In the genomic region with DNA sequence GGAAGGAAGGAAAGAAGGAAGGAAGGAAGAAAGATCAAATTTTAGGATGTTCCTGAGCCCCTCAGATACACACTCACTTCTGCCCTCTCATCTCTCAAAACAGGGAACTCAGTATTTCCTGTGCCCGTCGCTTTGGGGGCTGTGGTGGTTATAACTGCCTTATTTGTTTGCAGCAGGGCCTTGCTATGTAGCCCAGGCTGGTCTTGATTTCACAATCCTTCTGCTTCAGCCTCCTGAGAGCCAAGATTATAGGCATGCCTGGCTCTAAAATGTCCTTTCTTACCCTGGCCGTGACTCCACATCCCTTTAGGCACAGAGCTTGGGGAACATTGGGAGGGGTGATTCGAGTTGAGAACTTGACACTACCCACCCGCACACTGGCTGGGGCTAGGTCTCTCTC, we compare ENCODE assay signal across 21 mouse cellular contexts. TPM values are rescaled to one million over a fixed set of nuclear protein-coding genes. Genes with fewer than 3 reads are reported as not detected.
A peak's percentile ranks its signal among the peaks of the same experiment; 100 is the strongest.
DNase-seq lines count a peak whose midpoint lies in the region; ATAC-seq and TF ChIP-seq lines count a peak whose summit lies in the region.
"Had no signal": no experiment of that assay in that cellular context is flagged by ENCODE, and none has a peak within 500 bp of the region (broad histone marks: within the 10 kb centered on the region; RNA-seq: fewer than 3 reads in every experiment).

No protein-coding gene starts in this region.

- 71% methylated on average over 5 of the region's 5 CpGs for WGBS in hindbrain, embryonic 16.5 days
- 66% methylated on average over 5 of the region's 5 CpGs for WGBS in hindbrain, embryonic 13.5 days
- 50% methylated on average over 5 of the region's 5 CpGs for WGBS in liver, embryonic 11.5 days
- 52% methylated on average over 5 of the region's 5 CpGs for WGBS in thymus, adult 2 months

- H3K9me3 ChIP-seq in hindbrain, embryonic 16.5 days (ENCODE audit: control insufficient read depth, low read length) = no peaks in the 10 kb centered on the region
- H3K9me3 ChIP-seq in hindbrain, embryonic 13.5 days = no peaks in the 10 kb centered on the region
- H3K9me3 ChIP-seq in liver, embryonic 11.5 days (ENCODE audit: control insufficient read depth, low read length) = no peaks in the 10 kb centered on the region
- H3K9me3 ChIP-seq: heart, embryonic 12.5 days; hindbrain, embryonic 15.5 days; midbrain, embryonic 10.5 days had no signal

- no peak for TF ChIP-seq POLR2A in thymus, adult 2 months (IDR thresholded peaks at IDR 0.05; ENCODE audit: control insufficient read depth, extremely low read depth, insufficient read depth, low read length, poor library complexity)

- peak; percentile 45 for DNase-seq in MEL-GATA-1-ER (ENCODE audit: extremely low read depth, low read depth)
- DNase-seq in liver, embryonic 11.5 days (ENCODE audit: low spot score) = no peak
- no peak for DNase-seq in heart, postnatal 10 days
- DNase-seq in thymus, adult 2 months = no peak
- DNase-seq in kidney, postnatal 36 days = no peak
- DNase-seq: adrenal gland, postnatal 10 days; gastrocnemius, adult 2 months; heart, adult 11 months; right cerebral cortex, postnatal 4 days had no signal

- H3K9ac ChIP-seq in hindbrain, embryonic 16.5 days (ENCODE audit: low read depth, low read length) = no peak overlapping the region
- no peak overlapping the region for H3K9ac ChIP-seq in hindbrain, embryonic 13.5 days
- no peak overlapping the region for H3K9ac ChIP-seq in liver, embryonic 11.5 days (ENCODE audit: low read depth, low read length)
- H3K9ac ChIP-seq: heart, embryonic 12.5 days; hindbrain, embryonic 15.5 days; lung, embryonic 14.5 days had no signal

- TF ChIP-seq CTCF in thymus, adult 2 months (IDR thresholded peaks at IDR 0.05; ENCODE audit: borderline replicate concordance, control insufficient read depth, extremely low read depth, insufficient read depth, low read length, poor library complexity) = no peak

- peaks cover 10% of the 10 kb centered on the region for H3K4me1 ChIP-seq in hindbrain, embryonic 16.5 days (ENCODE audit: control insufficient read depth, insufficient read depth, low read depth, low read length)
- H3K4me1 ChIP-seq in hindbrain, embryonic 13.5 days (replicated peaks) = peaks cover 18% of the 10 kb centered on the region
- no peaks in the 10 kb centered on the region for H3K4me1 ChIP-seq in liver, embryonic 11.5 days (replicated peaks; ENCODE audit: control insufficient read depth, insufficient read depth, low read length)
- no peaks in the 10 kb centered on the region for H3K4me1 ChIP-seq in thymus, adult 2 months (replicated peaks; ENCODE audit: control insufficient read depth, insufficient read depth, low read length)

- H3K27ac ChIP-seq in hindbrain, embryonic 16.5 days (ENCODE audit: low read depth, low read length) = no peak overlapping the region
- no peak overlapping the region for H3K27ac ChIP-seq in hindbrain, embryonic 13.5 days
- H3K27ac ChIP-seq in liver, embryonic 11.5 days (ENCODE audit: low read depth, low read length) = no peak overlapping the region
- H3K27ac ChIP-seq in thymus, adult 2 months (ENCODE audit: control insufficient read depth, insufficient read depth, low read length) = no peak overlapping the region
- H3K27ac ChIP-seq: gastrocnemius, adult 2 months; hindbrain, embryonic 15.5 days; midbrain, embryonic 10.5 days had no signal

- no peak for ATAC-seq in hindbrain, embryonic 16.5 days
- ATAC-seq in hindbrain, embryonic 13.5 days (ENCODE audit: low FRiP score) = no peak
- no peak for ATAC-seq in liver, embryonic 11.5 days (replicated peaks; ENCODE audit: low FRiP score)
- ATAC-seq in megakaryocyte progenitor cell, adult 5-6 weeks (replicated peaks; ENCODE audit: poor library complexity) = peak; percentile 32; the same call in 1 of the 2 replicates

- peak overlapping the region; percentile 8; the same call in 1 of the 2 replicates for H3K4me2 ChIP-seq in hindbrain, embryonic 16.5 days (ENCODE audit: low read length)
- H3K4me2 ChIP-seq in hindbrain, embryonic 13.5 days = no peak overlapping the region
- H3K4me2 ChIP-seq in liver, embryonic 11.5 days = peak overlapping the region; percentile 51
- H3K4me2 ChIP-seq: heart, embryonic 12.5 days had no signal

- H3K36me3 ChIP-seq in hindbrain, embryonic 16.5 days (ENCODE audit: control insufficient read depth, insufficient read depth, low read length) = no peaks in the 10 kb centered on the region
- H3K36me3 ChIP-seq in hindbrain, embryonic 13.5 days = no peaks in the 10 kb centered on the region
- no peaks in the 10 kb centered on the region for H3K36me3 ChIP-seq in liver, embryonic 11.5 days (ENCODE audit: control insufficient read depth, insufficient read depth, low read length)
- H3K36me3 ChIP-seq in thymus, adult 2 months (ENCODE audit: control insufficient read depth, insufficient read depth, low read length) = no peaks in the 10 kb centered on the region
- H3K36me3 ChIP-seq: heart, embryonic 12.5 days; hindbrain, embryonic 15.5 days; midbrain, embryonic 10.5 days had no signal

- H3K4me3 ChIP-seq in hindbrain, embryonic 16.5 days (ENCODE audit: low read length) = no peak overlapping the region
- no peak overlapping the region for H3K4me3 ChIP-seq in hindbrain, embryonic 13.5 days
- peak overlapping the region; percentile 51 for H3K4me3 ChIP-seq in liver, embryonic 11.5 days (ENCODE audit: low read depth, low read length)
- H3K4me3 ChIP-seq in thymus, adult 2 months (ENCODE audit: control insufficient read depth, insufficient read depth, low read length) = no peak overlapping the region
- H3K4me3 ChIP-seq: gastrocnemius, adult 2 months; heart, embryonic 12.5 days had no signal

- intact Hi-C loops in heart, postnatal 10 days (cut with DNase I) = no loop called here

- H3K27me3 ChIP-seq in hindbrain, embryonic 16.5 days (replicated peaks; ENCODE audit: control insufficient read depth, insufficient read depth, low read length) = peaks cover 10% of the 10 kb centered on the region
- peaks cover 40% of the 10 kb centered on the region for H3K27me3 ChIP-seq in hindbrain, embryonic 13.5 days
- peaks cover 33% of the 10 kb centered on the region for H3K27me3 ChIP-seq in liver, embryonic 11.5 days (replicated peaks; ENCODE audit: control insufficient read depth, insufficient read depth, low read length)
- no peaks in the 10 kb centered on the region; the same call in 1 of the 2 replicates for H3K27me3 ChIP-seq in thymus, adult 2 months (ENCODE audit: control insufficient read depth, insufficient read depth, low read length)

RNA-seq across cellular contexts. Expression of gene Pcsk9, which starts 1.6 kb away (rescaled TPM):
- 11.2 and 11.4 TPM in 2 replicates for polyA plus RNA-seq in hindbrain, embryonic 16.5 days (2015; fragmentation: Nextera tagmentation; extraction: Ambion mirVana)
- 1.3 and 1.6 TPM in 2 replicates for polyA plus RNA-seq in hindbrain, embryonic 13.5 days (2015; fragmentation: Nextera tagmentation; extraction: Ambion mirVana)
- polyA plus RNA-seq in liver, embryonic 11.5 days (2014; fragmentation: Nextera tagmentation; extraction: Ambion mirVana) = 71.5 and 75.4 TPM in 2 replicates
- not detected in 2 replicates for total RNA-seq in megakaryocyte progenitor cell, adult 5-6 weeks (2015)
- total RNA-seq in megakaryocyte progenitor cell, adult 5-6 weeks (2017) = 0.12 and 0.14 TPM in 2 replicates
- not detected for total RNA-seq in heart, postnatal 10 days (2021)
- polyA plus RNA-seq in thymus, adult 2 months (2012; rRNA removed) = 1.1 and 1.7 TPM in 2 replicates
- total RNA-seq: gastrocnemius, adult 2 months; heart, postnatal 25 days had no signal

RNA-seq across cellular contexts. Expression of gene Bsnd, which starts 29.6 kb away (rescaled TPM):
- not detected in 2 replicates for polyA plus RNA-seq in hindbrain, embryonic 16.5 days (2015; fragmentation: Nextera tagmentation; extraction: Ambion mirVana)
- not detected in 2 replicates for polyA plus RNA-seq in hindbrain, embryonic 13.5 days (2015; fragmentation: Nextera tagmentation; extraction: Ambion mirVana)
- polyA plus RNA-seq in liver, embryonic 11.5 days (2014; fragmentation: Nextera tagmentation; extraction: Ambion mirVana) = not detected in 2 replicates
- total RNA-seq in megakaryocyte progenitor cell, adult 5-6 weeks (2015) = not detected in 2 replicates
- total RNA-seq in megakaryocyte progenitor cell, adult 5-6 weeks (2017) = not detected in 2 replicates
- total RNA-seq in heart, postnatal 10 days (2021) = not detected
- 0.10 and 0.28 TPM in 2 replicates for polyA plus RNA-seq in thymus, adult 2 months (2012; rRNA removed)
- total RNA-seq: adrenal gland, postnatal 10 days; gastrocnemius, adult 2 months; heart, postnatal 25 days; layer of hippocampus, postnatal 10 days; midbrain, postnatal 0 days had no signal
- polyA plus RNA-seq: forebrain, embryonic 11.5 days; heart, embryonic 12.5 days; limb, embryonic 11.5 days; lung, embryonic 14.5 days; midbrain, embryonic 10.5 days; midbrain, postnatal 0 days had no signal
